Mouse (Mus musculus): Measurements from ENCODE around the gene Dctn3.
A peak's percentile ranks its signal among the peaks of the same experiment; 100 is the strongest.
"Not testable (repeated sequence)": the region's sequence is repeated elsewhere in the genome, so short reads cannot be mapped to it uniquely, and the experiment has no call there.

Dctn3 gene

GRCm38 (mm10) chr4:41698421-41699016, 24.5 kb downstream of the Dctn3 start:
- DNase-seq (ENCODE audit: low spot score in 2 of 2) = not testable (repeated sequence)

- DNase-seq (ENCODE audit: low spot score in 2 of 2) = peak in 1 of 2 experiments; percentile 77
These were observed 25.8 kb downstream of the Dctn3 start, which contains the start of gene Cntfr for GRCm38 (mm10) chr4:41696930-41697841. Gene Cntfr, minus strand, starts transcription at chr4:41697089.

- DNase-seq (ENCODE audit: low spot score in 2 of 2) = not testable (repeated sequence)
These were observed 26.5 kb downstream of the Dctn3 start for GRCm38 (mm10) chr4:41696452-41696851.

- DNase-seq (ENCODE audit: low spot score in 2 of 2) = not testable (repeated sequence)
These were observed 27.2 kb downstream of the Dctn3 start for GRCm38 (mm10) chr4:41695800-41696199.

DNA sequence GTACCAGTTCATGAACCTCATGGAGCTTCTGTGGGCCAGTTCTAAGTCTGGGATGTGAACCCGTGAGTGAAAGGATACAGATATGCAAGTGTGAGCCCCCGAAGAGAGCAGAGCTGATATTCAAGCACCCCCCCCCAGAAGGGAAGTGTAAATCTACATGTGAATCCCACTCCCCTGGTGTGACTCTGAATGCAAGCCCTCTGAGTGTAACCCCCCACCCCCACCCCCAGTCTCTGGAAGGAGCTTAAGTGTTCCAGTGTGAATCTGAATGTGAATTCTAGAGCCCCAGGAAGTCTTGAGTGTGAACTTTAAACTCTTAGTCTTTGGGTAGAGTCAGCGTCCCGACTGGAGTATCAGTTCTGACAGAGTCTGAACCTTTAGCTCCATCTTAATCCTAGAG, 29.5 kb downstream of the Dctn3 start:
- not testable (repeated sequence) for DNase-seq (ENCODE audit: low spot score in 2 of 2)

GRCm38 (mm10) chr4:41690014-41690413, 33.0 kb downstream of the Dctn3 start:
- DNase-seq (ENCODE audit: low spot score in 2 of 2) = not testable (repeated sequence)

- not testable (repeated sequence) for DNase-seq (ENCODE audit: low spot score in 2 of 2)
These were observed 34.4 kb downstream of the Dctn3 start for GRCm38 (mm10) chr4:41688562-41688961.

DNA sequence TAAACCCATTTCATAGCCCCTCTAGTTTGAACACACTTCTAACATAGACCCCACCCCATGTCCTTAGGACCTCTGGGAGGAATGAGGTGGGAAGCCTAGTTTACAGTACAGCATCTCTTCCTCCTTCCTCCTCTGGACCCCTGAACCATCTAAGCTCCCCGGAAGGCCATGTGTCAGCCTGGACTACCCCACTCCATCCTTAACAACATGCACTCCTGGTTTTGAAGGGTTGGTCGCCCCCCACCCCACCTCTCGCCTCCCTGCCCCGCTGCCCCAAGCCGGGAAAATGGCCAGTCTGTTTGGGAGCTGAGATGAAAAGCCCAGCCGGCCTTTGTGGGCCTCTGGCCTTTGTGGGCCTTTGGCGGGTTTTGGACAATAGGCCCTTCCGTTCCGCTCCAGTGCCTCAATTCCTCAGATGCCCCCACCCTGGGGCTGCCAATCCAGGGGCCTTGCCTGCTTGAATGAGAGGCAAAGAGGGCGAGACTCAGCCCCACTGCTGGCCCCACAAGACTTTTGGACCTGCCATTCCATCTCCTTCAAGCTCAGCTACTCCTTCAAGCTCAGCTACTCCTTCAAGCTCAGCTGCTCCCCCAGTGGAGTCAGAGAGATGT, 37.0 kb downstream of the Dctn3 start:
- DNase-seq (ENCODE audit: low spot score in 2 of 2) = not testable (repeated sequence)

DNA sequence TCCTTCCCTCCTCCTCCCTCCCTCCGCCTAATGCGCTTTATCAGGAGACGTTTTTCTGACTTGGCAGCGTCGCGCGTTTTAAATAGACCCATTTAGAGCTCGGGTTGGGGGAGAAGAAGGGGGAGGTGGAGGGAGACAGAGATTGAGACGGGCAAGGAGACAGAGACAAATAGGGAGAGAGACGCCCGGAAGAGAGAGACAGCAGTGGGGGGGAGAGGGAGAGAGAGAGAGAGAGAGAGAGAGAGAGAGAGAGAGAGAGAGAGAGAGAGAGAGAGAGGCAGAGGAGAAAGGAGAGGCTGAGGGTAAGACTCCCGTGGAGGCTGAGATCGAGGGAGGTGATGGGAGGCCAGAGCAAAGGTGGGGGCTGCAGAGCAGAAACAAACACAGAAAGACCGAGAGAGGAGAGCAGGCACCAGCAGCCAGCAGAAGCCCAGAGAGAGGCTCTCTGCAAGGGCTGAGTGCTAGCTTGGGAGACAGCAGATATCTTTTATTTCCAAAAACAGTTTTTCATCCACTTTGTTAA, 38.0 kb downstream of the Dctn3 start:
- DNase-seq (ENCODE audit: low spot score in 2 of 2) = not testable (repeated sequence)

DNA sequence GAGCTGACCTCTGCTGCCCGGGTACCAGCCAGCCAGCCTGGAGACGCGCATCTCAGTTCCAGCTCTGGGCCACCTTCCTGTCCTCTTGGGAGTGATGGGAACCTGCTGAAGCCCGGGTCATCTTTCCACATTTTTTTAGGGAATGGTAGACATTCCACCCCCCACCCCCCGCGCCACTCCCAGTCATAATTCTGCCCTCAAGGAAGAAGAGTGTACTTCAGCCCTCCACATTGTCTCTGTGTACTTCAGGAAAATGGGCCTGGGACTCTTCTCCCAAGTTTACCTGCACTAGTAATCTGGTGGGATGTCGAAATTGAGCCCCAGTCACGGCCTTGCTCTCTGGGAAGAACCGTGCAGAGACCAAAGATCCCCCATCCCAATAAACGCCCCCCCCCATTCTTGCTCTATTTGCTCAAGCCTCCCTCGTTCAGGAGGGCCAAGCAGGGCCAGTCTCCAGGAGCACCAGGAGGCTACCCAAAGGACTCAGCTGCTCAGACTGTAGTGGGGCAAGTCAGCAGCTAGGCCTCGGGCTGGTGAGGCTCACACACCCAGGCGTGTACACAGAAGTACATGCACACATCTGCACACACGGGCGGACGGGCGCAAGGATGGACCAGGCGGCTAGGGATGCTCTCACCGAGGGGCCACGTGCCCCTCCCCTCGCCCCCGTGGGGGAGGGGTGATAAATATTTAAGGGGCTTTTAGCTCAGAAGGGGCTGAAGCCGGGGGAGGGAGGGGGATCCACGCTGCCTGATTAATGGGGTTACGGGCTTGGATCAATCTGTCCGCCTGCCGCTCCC, 38.6 kb downstream of the Dctn3 start:
- not testable (repeated sequence) for DNase-seq (ENCODE audit: low spot score in 2 of 2)

DNA sequence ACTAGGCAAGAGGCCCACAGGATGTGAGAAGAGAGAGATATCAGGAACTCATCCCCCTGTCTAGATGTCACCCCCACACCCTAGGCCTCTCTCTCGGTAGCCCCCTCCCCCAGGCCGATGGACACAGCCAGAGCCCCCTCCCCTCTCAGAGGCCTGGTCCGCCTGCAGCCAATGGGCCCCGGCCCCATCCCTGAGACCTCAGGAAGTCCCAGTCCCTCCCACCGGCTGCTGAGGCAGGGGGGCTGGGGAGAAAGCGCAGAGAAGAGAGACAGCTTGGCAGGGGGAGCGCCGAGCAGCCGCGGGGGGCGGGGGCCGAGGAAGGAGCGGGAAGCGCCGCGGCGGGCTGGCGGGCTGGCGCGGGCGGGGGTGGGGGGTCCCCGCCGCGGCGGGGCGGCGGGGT, 39.7 kb downstream of the Dctn3 start:
- not testable (repeated sequence) for DNase-seq (ENCODE audit: low spot score in 2 of 2)

- DNase-seq (ENCODE audit: low spot score in 2 of 2) = no peak
These were observed 40.2 kb downstream of the Dctn3 start for GRCm38 (mm10) chr4:41682789-41683188.

- DNase-seq (ENCODE audit: low spot score in 2 of 2) = no peak
These were observed 41.0 kb downstream of the Dctn3 start for GRCm38 (mm10) chr4:41681947-41682346.

GRCm38 (mm10) chr4:41681176-41681575, 41.8 kb downstream of the Dctn3 start:
- peak in 1 of 2 experiments; percentile 47 for DNase-seq (ENCODE audit: low spot score in 2 of 2)

DNA sequence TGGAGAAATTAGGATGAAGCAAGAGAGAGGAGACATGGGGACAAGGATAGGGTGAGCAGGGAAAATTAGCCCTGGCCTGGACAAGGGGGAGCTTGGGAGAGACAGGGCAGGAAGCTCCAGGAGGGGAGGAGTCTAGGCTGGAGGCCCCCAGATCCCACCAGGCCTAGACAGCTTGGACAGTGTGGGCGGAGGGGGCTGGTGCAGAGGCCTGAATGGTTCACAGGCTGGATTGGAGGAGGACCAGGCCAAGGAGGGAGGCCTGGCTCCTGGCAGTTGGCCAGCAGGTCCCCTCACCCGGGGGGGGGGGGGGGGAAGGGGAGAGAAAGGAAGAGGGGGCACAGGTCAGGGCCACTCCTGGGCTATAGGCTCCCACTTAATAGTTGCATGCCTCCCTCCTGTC, 43.7 kb downstream of the Dctn3 start:
- DNase-seq (ENCODE audit: low spot score in 2 of 2) = no peak

GRCm38 (mm10) chr4:41678863-41679262, 44.1 kb downstream of the Dctn3 start:
- no peak for DNase-seq (ENCODE audit: low spot score in 2 of 2)

DNA sequence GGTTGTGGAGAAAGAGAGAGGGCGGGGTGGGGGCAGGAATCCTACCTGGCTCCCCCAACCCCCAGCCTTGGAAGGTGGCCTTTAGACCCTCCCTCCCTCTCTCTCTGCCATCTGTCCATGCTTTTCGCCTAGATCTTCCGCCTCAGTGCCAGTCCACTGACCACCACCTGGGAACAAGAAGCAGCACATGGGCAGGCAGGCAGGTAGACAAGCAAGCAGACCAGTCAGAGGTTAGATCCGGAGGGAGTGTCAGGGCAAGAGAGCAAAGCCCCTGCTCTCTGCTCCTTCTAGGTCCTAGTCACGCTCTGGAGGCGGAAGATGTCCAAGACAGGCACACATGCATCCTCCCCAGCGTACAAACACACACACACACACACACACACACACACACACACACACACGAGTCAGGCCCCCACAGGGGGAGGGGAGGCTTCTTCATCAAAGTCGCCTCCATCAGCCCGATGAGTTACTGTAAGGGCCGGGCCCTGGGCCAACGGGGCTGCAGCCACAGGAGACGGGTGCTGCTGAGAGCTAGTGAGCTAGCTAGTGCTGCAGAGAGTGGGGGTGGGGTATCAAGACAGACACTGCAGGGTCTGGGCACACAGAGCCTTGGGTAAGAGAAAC, 45.9 kb downstream of the Dctn3 start:
- no peak for DNase-seq (ENCODE audit: low spot score in 2 of 2)

- no peak for DNase-seq (ENCODE audit: low spot score in 2 of 2)
These were observed 46.5 kb downstream of the Dctn3 start for GRCm38 (mm10) chr4:41676248-41677005.

DNA sequence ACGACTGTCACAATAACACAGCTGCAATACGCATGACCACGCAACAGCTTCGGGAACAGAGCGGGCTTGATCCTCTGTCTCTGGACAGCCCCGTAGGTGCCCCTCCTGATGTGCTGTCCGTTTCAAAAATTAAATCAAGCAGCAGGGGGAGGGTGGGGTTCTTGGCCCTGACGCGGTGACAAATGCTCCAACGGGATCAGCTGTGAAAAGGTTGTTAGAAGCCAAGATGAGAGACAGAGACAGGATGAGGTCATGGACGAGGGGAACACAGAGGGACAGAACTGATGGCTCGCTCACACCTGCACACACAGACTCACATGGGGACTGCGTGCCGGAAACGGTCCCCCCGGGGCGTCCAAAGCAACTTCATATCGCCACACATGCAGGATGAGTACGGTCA, 49.8 kb downstream of the Dctn3 start:
- DNase-seq (ENCODE audit: low spot score in 2 of 2) = no peak

- DNase-seq (ENCODE audit: low spot score in 2 of 2) = no peak
These were observed 50.4 kb downstream of the Dctn3 start for GRCm38 (mm10) chr4:41672522-41672963.
